Mouse (Mus musculus): ENCODE data around the gene Gsta2. TPM values are rescaled to one million over a fixed set of nuclear protein-coding genes. Genes with fewer than 3 reads are reported as not detected.
"Not testable (repeated sequence)": the region's sequence is repeated elsewhere in the genome, so short reads cannot be mapped to it uniquely, and the experiment has no call there.

Gene Gsta2
- polyA plus RNA-seq, 1 experiment from 2014 or later: 0.18 TPM

DNA sequence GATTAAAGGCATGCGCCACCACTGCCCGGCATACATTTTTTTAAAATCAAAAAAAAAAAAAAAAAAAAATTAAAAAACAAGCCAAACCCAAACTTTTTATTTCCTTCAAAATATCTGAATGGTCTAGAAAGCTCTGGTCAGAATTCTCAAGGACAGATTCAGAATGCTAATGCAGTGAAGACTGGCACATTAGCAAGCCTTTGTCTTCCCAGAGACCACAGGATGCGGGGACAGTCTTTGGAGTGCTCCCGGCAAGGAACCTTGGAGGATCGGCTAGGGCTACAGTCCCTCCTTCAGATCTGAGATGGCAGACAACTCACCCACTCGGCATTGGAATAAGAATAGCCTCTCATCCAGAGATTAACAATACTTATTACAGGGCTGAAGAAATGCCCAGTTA lies 9.1 kb upstream of the Gsta2 start:
- H3K9me3 ChIP-seq (replicated peaks): no peaks in the 10 kb centered on the region
- H3K4me3 ChIP-seq: no peak overlapping the region
- 82% methylated on average over 6 of the region's 6 CpGs for WGBS (ENCODE audit: insufficient replicate concordance)
- peaks cover 3% of the 10 kb centered on the region; the same call in 1 of the 2 replicates for H3K4me1 ChIP-seq
- H3K27ac ChIP-seq: no peak overlapping the region
- no peak overlapping the region for H3K4me2 ChIP-seq
- no peaks in the 10 kb centered on the region for H3K36me3 ChIP-seq
- no peak for ATAC-seq
- H3K9ac ChIP-seq: no peak overlapping the region
- H3K27me3 ChIP-seq (replicated peaks): no peaks in the 10 kb centered on the region

DNA sequence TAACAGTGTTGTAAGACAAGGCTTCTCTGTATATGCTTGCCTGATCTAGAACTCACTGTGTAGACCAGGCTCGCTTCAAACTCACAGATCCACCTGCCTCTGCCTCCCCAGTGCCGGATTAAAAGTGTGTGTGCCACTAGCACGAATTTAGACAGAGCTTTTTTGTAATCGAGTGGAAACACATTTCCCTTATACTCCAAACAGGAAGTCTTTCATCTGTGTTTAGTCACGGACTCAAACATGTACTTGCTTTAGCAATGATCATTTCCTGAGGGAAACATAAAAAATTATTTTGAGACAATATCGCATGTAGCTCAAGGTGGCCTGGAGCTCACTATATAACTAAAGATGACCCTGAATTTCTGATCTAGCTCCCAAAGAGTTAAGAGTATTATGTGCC lies 7.8 kb upstream of the Gsta2 start:
- H3K27me3 ChIP-seq (replicated peaks): no peaks in the 10 kb centered on the region
- H3K27ac ChIP-seq: no peak overlapping the region
- no peak overlapping the region for H3K4me3 ChIP-seq
- no peak overlapping the region for H3K9ac ChIP-seq
- H3K36me3 ChIP-seq: no peaks in the 10 kb centered on the region
- no peak overlapping the region for H3K4me2 ChIP-seq
- no peaks in the 10 kb centered on the region for H3K9me3 ChIP-seq (replicated peaks)
- WGBS (ENCODE audit: insufficient replicate concordance): 36% methylated on average over 6 of the region's 6 CpGs
- H3K4me1 ChIP-seq: peaks cover 3% of the 10 kb centered on the region; the same call in 1 of the 2 replicates
- no peak for ATAC-seq

DNA sequence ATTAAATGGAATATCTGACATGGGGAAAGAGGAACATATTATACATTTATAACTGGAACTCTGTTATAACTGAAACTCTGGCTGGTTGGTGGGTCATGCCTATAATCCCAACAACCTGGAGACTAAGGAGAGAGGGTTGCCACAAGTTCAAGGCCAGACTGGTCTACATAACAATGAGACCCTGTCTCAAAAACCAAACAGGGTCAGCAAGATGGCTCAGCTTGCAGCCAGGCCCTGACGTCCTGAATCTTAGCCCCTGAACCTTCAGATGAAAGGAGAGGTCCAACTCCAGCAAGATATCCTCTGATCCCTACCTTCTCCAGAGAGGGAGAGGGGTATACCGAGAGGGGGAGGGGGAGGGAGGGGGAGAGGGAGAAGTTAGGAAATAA lies 4.9 kb upstream of the Gsta2 start:
- Histone ChIP-seq H3K27me3 (replicated peaks) (no peaks in the 10 kb centered on the region), H3K9me3 (replicated peaks) (no peaks in the 10 kb centered on the region), H3K4me2 (no peak overlapping the region), H3K27ac (no peak overlapping the region), H3K4me1 (no peaks in the 10 kb centered on the region), H3K9ac (no peak overlapping the region), H3K36me3 (no peaks in the 10 kb centered on the region), H3K4me3 (no peak overlapping the region)
- no peak for ATAC-seq
- WGBS (ENCODE audit: insufficient replicate concordance): 26% methylated on average over 2 of the region's 2 CpGs

DNA sequence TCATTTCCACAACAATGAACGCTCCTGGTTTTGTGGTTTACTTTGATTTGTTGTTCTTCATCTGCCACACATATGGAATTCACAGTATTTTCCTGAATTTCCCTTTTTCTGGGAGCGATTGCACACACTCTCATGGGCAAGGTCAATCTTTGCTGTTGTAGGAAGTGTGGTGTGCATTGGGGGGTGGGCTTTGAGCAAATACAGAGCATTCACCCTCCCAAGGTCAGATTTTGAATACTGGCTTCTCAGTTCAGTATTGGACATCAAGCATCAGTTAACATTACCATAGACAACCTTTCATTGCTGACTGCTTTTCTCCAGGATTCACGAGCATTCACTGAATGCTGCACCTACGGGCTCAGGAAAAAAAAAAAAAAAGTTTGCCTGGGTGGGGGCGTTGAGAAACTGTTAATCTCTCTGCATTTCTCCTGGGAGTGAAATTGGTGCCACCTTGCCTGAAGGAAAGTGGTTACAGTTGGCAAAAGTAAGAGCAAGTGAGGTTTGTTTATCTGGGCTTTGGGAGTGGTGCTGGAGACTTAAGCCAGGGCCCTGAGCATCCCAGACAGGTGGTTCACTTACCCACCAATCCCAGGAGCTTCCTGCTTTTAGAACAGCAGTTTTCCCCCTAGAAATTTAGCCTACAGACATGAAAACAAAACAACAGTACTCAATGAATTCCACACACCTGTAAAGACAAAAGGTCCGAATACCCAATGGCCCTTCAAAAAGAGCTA lies 4.3 kb upstream of the Gsta2 start:
- H3K9ac ChIP-seq: no peak overlapping the region
- ATAC-seq: no peak
- no peak overlapping the region for H3K4me3 ChIP-seq
- no peaks in the 10 kb centered on the region for H3K27me3 ChIP-seq (replicated peaks)
- no peak overlapping the region for H3K4me2 ChIP-seq
- H3K9me3 ChIP-seq (replicated peaks): no peaks in the 10 kb centered on the region
- H3K36me3 ChIP-seq: no peaks in the 10 kb centered on the region
- 54% methylated on average over 6 of the region's 6 CpGs for WGBS (ENCODE audit: insufficient replicate concordance)
- no peaks in the 10 kb centered on the region for H3K4me1 ChIP-seq
- no peak overlapping the region for H3K27ac ChIP-seq

DNA sequence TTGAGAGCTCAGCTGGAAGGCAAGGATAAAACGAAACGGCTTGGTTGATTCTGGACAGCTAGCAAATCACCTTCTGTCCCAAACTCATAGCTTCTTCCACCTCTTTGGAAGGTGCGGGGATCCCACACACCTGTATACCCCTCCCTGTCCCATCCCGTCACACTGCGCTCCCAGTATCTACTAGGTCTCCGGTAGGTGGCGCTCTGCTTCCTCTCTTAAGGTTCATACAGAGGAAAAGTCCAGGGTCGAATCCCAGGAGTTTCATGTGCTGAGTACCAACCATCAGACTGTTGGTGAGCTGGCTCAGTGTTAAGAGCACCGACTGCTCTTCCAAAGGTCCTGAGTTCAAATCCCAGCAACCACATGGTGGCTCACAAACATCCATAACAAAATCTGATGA lies 2.5 kb upstream of the Gsta2 start:
- Histone ChIP-seq H3K4me3 (no peak overlapping the region), H3K9me3 (replicated peaks) (no peaks in the 10 kb centered on the region), H3K36me3 (no peaks in the 10 kb centered on the region), H3K27me3 (replicated peaks) (no peaks in the 10 kb centered on the region), H3K9ac (no peak overlapping the region), H3K27ac (no peak overlapping the region), H3K4me2 (no peak overlapping the region), H3K4me1 (no peaks in the 10 kb centered on the region)
- peak; percentile 46; the same call in 1 of the 2 replicates for ATAC-seq
- WGBS (ENCODE audit: insufficient replicate concordance): 9% methylated on average over 9 of the region's 9 CpGs

DNA sequence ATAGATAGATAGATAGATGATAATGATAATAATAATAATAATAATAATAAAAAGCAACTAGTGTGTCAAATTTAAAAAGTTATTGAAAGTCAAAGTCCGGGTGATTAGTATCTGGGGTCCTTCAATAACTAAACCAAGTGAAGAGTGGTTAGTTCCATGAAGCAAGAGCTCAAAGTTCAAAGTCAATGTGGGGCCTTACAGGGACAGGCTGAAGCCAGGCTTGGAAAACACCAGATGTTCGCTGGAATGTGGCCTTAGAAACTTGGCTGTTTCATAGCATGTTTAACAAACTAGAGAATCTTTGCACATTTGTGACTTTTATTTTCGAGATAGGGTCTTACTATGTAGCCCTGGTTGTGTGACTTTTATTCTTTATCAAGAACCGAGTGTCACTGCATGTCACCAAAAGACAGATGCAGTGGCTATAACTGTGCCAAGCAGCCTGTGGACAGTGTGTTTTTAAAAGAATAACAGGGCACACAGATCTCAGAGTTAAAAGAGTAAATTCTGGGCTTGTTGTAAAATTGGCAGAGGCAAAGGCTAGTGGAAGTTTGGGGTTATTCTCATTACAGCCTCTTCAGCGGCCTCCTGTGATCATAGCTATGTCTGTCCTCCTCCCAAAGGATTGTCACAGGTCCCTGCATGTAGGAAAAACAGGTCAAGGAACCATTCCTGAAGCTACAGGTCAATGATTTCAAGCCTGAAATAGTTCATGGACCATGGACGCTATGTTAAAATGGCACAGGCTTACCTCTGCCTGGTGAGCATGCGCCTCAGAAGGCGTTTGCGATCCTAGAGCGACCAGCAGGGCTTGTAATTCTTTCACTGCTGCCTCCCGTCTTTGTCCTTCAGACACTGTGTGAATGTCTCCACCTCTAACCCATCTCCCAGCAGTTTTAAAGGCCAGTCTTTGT lies 666 bp downstream of the Gsta2 start:
- 67% methylated on average over 11 of the region's 11 CpGs for WGBS (ENCODE audit: insufficient replicate concordance)
- no peaks in the 10 kb centered on the region for H3K9me3 ChIP-seq (replicated peaks)
- ATAC-seq: no peak
- H3K4me3 ChIP-seq: no peak overlapping the region
- H3K27ac ChIP-seq: no peak overlapping the region
- no peaks in the 10 kb centered on the region for H3K27me3 ChIP-seq (replicated peaks)
- H3K36me3 ChIP-seq: no peaks in the 10 kb centered on the region
- no peak overlapping the region for H3K4me2 ChIP-seq
- H3K9ac ChIP-seq: no peak overlapping the region
- H3K4me1 ChIP-seq: no peaks in the 10 kb centered on the region

DNA sequence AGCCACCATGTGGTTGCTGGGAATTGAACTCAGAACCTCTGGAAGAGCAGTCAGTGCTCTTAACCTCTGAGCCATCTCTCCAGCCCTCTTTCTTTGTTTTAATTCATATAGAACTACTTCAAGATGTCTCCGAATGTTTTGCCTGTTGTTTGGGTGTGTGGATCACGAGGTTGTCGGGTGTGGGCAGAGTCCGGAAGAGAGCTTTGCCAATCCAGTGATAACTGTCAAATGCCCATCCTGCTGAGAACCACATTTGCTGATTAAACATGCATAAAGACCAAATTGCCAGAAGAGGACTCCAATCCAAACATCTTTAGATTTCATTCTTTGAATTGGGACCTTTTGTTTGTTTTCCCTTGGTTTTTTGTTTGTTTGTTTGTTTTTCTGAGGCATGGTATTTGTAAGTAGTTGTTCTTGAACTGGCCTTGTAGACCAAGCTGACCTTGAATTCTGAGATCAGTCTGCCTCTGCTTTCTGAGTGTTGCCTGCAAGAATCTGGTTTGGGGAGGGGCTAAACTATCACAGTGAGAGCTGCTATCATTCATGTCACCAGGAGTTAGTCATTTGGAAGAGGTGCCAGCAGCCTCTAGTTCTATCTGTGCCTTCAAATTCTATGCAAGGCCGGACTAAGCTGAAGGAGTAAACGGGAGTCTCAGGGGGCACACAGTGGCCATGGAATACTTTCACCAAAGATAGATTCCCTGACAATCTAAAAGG lies 3.9 kb downstream of the Gsta2 start:
- ATAC-seq: no peak
- no peaks in the 10 kb centered on the region for H3K9me3 ChIP-seq (replicated peaks)
- no peaks in the 10 kb centered on the region for H3K27me3 ChIP-seq (replicated peaks)
- no peak overlapping the region for H3K27ac ChIP-seq
- H3K36me3 ChIP-seq: no peaks in the 10 kb centered on the region
- no peak overlapping the region for H3K4me3 ChIP-seq
- H3K4me2 ChIP-seq: no peak overlapping the region
- WGBS (ENCODE audit: insufficient replicate concordance): 51% methylated on average over 6 of the region's 6 CpGs
- H3K4me1 ChIP-seq: no peaks in the 10 kb centered on the region
- H3K9ac ChIP-seq: no peak overlapping the region

DNA sequence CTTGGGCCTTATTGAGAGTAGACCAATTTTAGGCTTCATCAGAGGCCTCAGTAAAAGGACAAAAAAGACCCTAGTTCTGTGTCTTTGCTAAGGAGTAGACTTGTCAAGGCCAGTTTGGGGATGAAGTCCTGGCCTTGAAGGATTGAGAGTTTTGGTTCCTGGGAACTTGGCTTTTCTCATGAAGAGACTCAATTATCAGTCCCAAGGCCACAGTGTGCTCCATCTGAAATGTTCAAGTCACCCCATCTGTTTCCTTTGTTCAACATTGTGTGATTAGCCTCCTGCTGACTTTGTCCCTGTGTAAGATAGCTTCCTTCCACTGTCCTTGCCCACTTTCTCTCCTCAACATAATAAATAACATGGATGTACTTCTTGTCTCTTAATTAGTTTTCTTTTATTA lies 5.6 kb downstream of the Gsta2 start:
- H3K9me3 ChIP-seq (replicated peaks); H3K4me2 ChIP-seq; H3K27me3 ChIP-seq (replicated peaks); H3K36me3 ChIP-seq; H3K27ac ChIP-seq; ATAC-seq; H3K4me3 ChIP-seq; H3K4me1 ChIP-seq; H3K9ac ChIP-seq: not testable (repeated sequence)

DNA sequence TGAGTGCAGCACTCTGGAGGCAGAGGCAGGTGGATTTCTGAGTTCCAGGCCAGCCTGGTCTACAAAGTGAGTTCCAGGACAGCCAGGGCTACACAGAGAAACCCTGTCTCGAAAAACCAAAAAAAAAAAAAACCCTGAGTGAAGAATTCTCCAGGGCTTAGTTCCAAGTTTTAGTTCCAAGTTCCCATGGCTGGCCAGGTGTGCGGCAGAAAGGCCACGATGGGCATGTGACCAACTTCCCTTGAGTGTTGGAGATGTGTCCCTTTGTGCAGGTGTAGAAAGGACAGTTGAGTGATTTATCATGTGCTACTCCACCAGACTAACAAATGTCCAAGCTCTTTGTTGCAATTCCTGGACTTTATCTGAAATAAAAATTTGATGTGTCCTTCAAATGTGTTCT lies 6.4 kb downstream of the Gsta2 start:
- not testable (repeated sequence) for H3K27me3 ChIP-seq (replicated peaks); H3K36me3 ChIP-seq; H3K4me3 ChIP-seq; H3K9me3 ChIP-seq (replicated peaks); H3K4me1 ChIP-seq; H3K4me2 ChIP-seq; H3K27ac ChIP-seq; H3K9ac ChIP-seq; ATAC-seq
- 55% methylated on average over 3 of the region's 3 CpGs for WGBS (ENCODE audit: insufficient replicate concordance)

DNA sequence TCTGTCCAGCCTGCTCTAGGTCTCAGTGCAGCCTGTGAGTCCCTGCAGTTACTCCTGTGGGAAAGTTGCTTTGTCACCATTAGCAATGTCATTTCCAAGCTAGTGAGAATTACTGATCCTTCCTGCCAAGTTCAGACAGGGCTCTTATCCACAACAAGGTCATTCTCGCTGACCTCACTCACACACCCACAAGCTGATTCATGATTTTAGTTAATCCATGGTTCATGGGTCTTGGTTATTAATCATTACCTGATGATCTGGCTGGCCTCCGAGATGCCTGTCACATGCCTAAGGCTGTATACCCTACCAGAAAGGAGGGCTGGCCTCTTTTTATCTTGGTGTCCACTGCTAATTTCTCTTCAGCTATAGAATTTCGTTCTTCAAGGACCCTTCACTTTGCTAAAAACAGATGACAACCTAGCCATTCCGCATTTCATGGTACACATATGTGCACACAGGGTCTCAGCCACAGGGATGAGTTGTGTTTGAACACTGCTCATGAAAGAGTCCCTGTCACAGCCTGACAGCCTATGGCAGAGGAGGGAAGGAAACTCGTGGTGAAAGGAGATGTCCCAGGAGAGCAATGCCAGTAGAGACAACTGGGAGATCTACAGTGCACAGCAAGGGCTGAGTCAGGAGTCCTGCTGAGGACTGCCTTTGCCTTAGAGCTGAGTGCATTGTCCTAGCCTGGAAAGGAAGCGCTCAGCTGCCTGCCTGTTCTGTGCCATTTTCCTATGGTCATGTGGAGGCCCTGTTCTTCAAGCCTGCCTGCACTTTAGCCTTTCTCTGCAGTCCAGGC lies 7.2 kb downstream of the Gsta2 start:
- not testable (repeated sequence) for H3K27me3 ChIP-seq (replicated peaks); ATAC-seq
- WGBS (ENCODE audit: insufficient replicate concordance): 43% methylated on average over 6 of the region's 6 CpGs

DNA sequence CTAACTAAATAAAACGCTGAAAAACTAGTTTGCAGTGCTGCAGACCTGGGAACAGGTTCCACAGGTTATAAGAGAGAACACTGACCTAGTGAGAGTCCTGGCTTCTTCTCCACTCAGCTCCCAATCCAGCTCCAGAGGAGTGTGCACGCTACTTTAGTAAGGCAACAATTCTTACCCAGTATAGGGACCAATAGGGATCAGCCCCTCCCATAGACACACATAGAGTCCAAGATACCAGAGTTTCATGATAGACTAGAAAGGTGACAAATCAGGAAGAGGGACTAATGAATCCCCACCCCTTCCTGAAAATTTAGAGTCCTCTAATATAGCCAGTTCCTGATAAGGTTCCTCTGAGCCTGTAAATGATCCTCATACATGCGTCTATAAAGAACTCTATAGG lies 8.6 kb downstream of the Gsta2 start:
- Histone ChIP-seq H3K27me3 (replicated peaks) (no peaks in the 10 kb centered on the region), H3K27ac (no peak overlapping the region), H3K36me3 (no peaks in the 10 kb centered on the region), H3K9ac (no peak overlapping the region), H3K4me1 (no peaks in the 10 kb centered on the region), H3K9me3 (replicated peaks) (no peaks in the 10 kb centered on the region), H3K4me3 (no peak overlapping the region), H3K4me2 (no peak overlapping the region)
- ATAC-seq: no peak
- WGBS (ENCODE audit: insufficient replicate concordance): 42% methylated on average over 3 of the region's 3 CpGs

More for the DNA sequence above, 7.2 kb downstream of the Gsta2 start:
- H3K4me1 ChIP-seq; H3K36me3 ChIP-seq; H3K27ac ChIP-seq; H3K4me3 ChIP-seq; H3K9ac ChIP-seq; H3K4me2 ChIP-seq; H3K9me3 ChIP-seq (replicated peaks): not testable (repeated sequence)

Data from liver, embryonic 12.5 days (tissue).